Mouse (Mus musculus): ENCODE data around the gene Mvb12b.

GRCm38 (mm10) chr2:33888100-33888385 lies 297 bp upstream of the Mvb12b start:
- no peak for TF ChIP-seq EP300 (IDR thresholded peaks at IDR 0.05; ENCODE audit: low read depth)
- no peak for TF ChIP-seq CTCF (IDR thresholded peaks at IDR 0.05; ENCODE audit: low read depth)
